Mouse (Mus musculus) megakaryocyte, embryonic 14.5 days (primary cell): Measurements from ENCODE around the gene Ddx1. TPM values are rescaled to one million over a fixed set of nuclear protein-coding genes. Genes with fewer than 3 reads are reported as not detected.
"Not testable (repeated sequence)": the region's sequence is repeated elsewhere in the genome, so short reads cannot be mapped to it uniquely, and the experiment has no call there.

Experiments
- H3K27me3 ChIP-seq: replicated peaks from 2 replicates; pipeline ENCODE3; 2012; ENCODE audit warnings: inconsistent platforms
- H3K36me3 ChIP-seq: replicated peaks from 2 replicates; pipeline ENCODE3; 2012; ENCODE audit warnings: low read length, inconsistent platforms, mixed read lengths
- H3K4me1 ChIP-seq: 2 replicates; pipeline ENCODE4 v1.6.1; 2012; ENCODE audit warnings: inconsistent platforms
- H3K4me3 ChIP-seq: replicated peaks from 2 replicates; pipeline ENCODE3; 2012; ENCODE audit warnings: moderate library complexity, mild to moderate bottlenecking, inconsistent platforms
- H3K9me3 ChIP-seq: 2 replicates; pipeline ENCODE4 v1.6.1; 2012; ENCODE audit warnings: inconsistent platforms
- FLI1 ChIP-seq: IDR thresholded peaks from 2 replicates; pipeline ENCODE4 v1.6.1; 2012; ENCODE audit warnings: low read length, inconsistent platforms, mixed read lengths
- GATA1 ChIP-seq: IDR thresholded peaks from 3 replicates; pipeline ENCODE4 v1.6.1; 2012; ENCODE audit warnings: mixed read lengths, low read length, inconsistent platforms, borderline replicate concordance
- polyA plus RNA-seq: library from polyadenylated mRNA; stranded (reverse); fragments of >175 nt; gene quantifications from 2 replicates; pipeline ENCODE4 v1.2.3, GENCODE M21; 2012; ENCODE audit warnings: low replicate concordance; ENCODE audit not compliant: insufficient read depth

Ddx1 gene
- polyA plus RNA-seq, 1 experiment, result 3.6 TPM

GRCm38 (mm10) chr12:13205733-13206132, 43.3 kb downstream of the Ddx1 start:
- Histone ChIP-seq H3K4me1 (no peaks in the 10 kb centered on the region), H3K36me3 (no peaks in the 10 kb centered on the region), H3K27me3 (peaks cover 37% of the 10 kb centered on the region), H3K4me3 (no peak overlapping the region), H3K9me3 (peaks cover 7% of the 10 kb centered on the region)
- TF ChIP-seq FLI1 (no peak), GATA1 (no peak)

- Histone ChIP-seq H3K4me3 (no peak overlapping the region), H3K27me3 (peaks cover 32% of the 10 kb centered on the region), H3K4me1 (no peaks in the 10 kb centered on the region), H3K9me3 (peaks cover 7% of the 10 kb centered on the region), H3K36me3 (no peaks in the 10 kb centered on the region)
- TF ChIP-seq GATA1 (no peak), FLI1 (no peak)
Observed at GRCm38 (mm10) chr12:13202322-13202721, 46.7 kb downstream of the Ddx1 start.

- no peak overlapping the region for H3K4me3 ChIP-seq
- H3K27me3 ChIP-seq, result peaks cover 33% of the 10 kb centered on the region
- H3K4me1 ChIP-seq, result no peaks in the 10 kb centered on the region
- TF ChIP-seq GATA1, result no peak
- no peak for TF ChIP-seq FLI1
- H3K9me3 ChIP-seq, result peaks cover 7% of the 10 kb centered on the region
- H3K36me3 ChIP-seq, result no peaks in the 10 kb centered on the region
Observed at GRCm38 (mm10) chr12:13200576-13200975, 48.4 kb downstream of the Ddx1 start.

GRCm38 (mm10) chr12:13199338-13200301, 49.4 kb downstream of the Ddx1 start:
- Histone ChIP-seq H3K27me3 (peaks cover 33% of the 10 kb centered on the region), H3K4me1 (no peaks in the 10 kb centered on the region), H3K4me3 (no peak overlapping the region), H3K9me3 (peaks cover 7% of the 10 kb centered on the region), H3K36me3 (no peaks in the 10 kb centered on the region)
- TF ChIP-seq FLI1 (no peak), GATA1 (no peak)

- no peak overlapping the region for H3K4me3 ChIP-seq
- no peaks in the 10 kb centered on the region for H3K36me3 ChIP-seq
- H3K9me3 ChIP-seq, result no peaks in the 10 kb centered on the region
- H3K27me3 ChIP-seq, result peaks cover 32% of the 10 kb centered on the region
- no peak for TF ChIP-seq GATA1
- TF ChIP-seq FLI1, result no peak
- H3K4me1 ChIP-seq, result no peaks in the 10 kb centered on the region
Observed at GRCm38 (mm10) chr12:13198157-13198556, 50.9 kb downstream of the Ddx1 start.

- Histone ChIP-seq H3K36me3 (no peaks in the 10 kb centered on the region), H3K4me1 (no peaks in the 10 kb centered on the region), H3K4me3 (no peak overlapping the region), H3K27me3 (peaks cover 28% of the 10 kb centered on the region), H3K9me3 (no peaks in the 10 kb centered on the region)
- TF ChIP-seq FLI1 (no peak), GATA1 (no peak)
Observed at GRCm38 (mm10) chr12:13196146-13196545, 52.9 kb downstream of the Ddx1 start.

GRCm38 (mm10) chr12:13195506-13195905, 53.5 kb downstream of the Ddx1 start:
- H3K4me3 ChIP-seq, result no peak overlapping the region
- TF ChIP-seq FLI1, result no peak
- no peak for TF ChIP-seq GATA1
- H3K36me3 ChIP-seq, result no peaks in the 10 kb centered on the region
- H3K27me3 ChIP-seq, result peaks cover 27% of the 10 kb centered on the region
- H3K9me3 ChIP-seq, result no peaks in the 10 kb centered on the region
- H3K4me1 ChIP-seq, result no peaks in the 10 kb centered on the region

GRCm38 (mm10) chr12:13188059-13188700, 60.8 kb downstream of the Ddx1 start:
- no peak overlapping the region for H3K4me3 ChIP-seq
- peaks cover 9% of the 10 kb centered on the region for H3K27me3 ChIP-seq
- no peaks in the 10 kb centered on the region for H3K9me3 ChIP-seq
- H3K4me1 ChIP-seq, result peaks cover 6% of the 10 kb centered on the region; the same call in 1 of the 2 replicates
- no peaks in the 10 kb centered on the region for H3K36me3 ChIP-seq
- no peak for TF ChIP-seq GATA1
- no peak for TF ChIP-seq FLI1

GRCm38 (mm10) chr12:13186209-13186608, 62.8 kb downstream of the Ddx1 start:
- H3K4me3 ChIP-seq, result no peak overlapping the region
- no peaks in the 10 kb centered on the region for H3K9me3 ChIP-seq
- TF ChIP-seq FLI1 (no peak), GATA1 (no peak)
- peaks cover 17% of the 10 kb centered on the region for H3K27me3 ChIP-seq
- H3K4me1 ChIP-seq, result peaks cover 16% of the 10 kb centered on the region
- H3K36me3 ChIP-seq, result no peaks in the 10 kb centered on the region

- Histone ChIP-seq H3K27me3 (peaks cover 24% of the 10 kb centered on the region), H3K4me1 (peaks cover 28% of the 10 kb centered on the region), H3K36me3 (no peaks in the 10 kb centered on the region), H3K4me3 (no peak overlapping the region), H3K9me3 (no peaks in the 10 kb centered on the region)
- TF ChIP-seq GATA1 (no peak), FLI1 (no peak)
Observed at GRCm38 (mm10) chr12:13184873-13185361, 64.1 kb downstream of the Ddx1 start.

- peaks cover 32% of the 10 kb centered on the region for H3K4me1 ChIP-seq
- not testable (repeated sequence) for H3K4me3 ChIP-seq, H3K36me3 ChIP-seq, H3K9me3 ChIP-seq
- H3K27me3 ChIP-seq, result peaks cover 30% of the 10 kb centered on the region
Observed at GRCm38 (mm10) chr12:13184136-13184535, 64.9 kb downstream of the Ddx1 start.
